Mouse (Mus musculus) frontal cortex, adult 2 months (tissue): Measurements from ENCODE around the gene Chtf18. TPM values are rescaled to one million over a fixed set of nuclear protein-coding genes. Genes with fewer than 3 reads are reported as not detected.

ENCODE experiments used
- DNase-seq, 2 experiments: peaks; one replicate each; pipeline ENCODE4 v3.0.0; 2022; ENCODE audit warnings: low spot score in 1 of 2; ENCODE audit errors: extremely low spot score in 1 of 2
- polyA plus RNA-seq: library from polyadenylated mRNA; depleted of rRNA; stranded (reverse); fragments of >200 nt; gene quantifications from 2 replicates; pipeline ENCODE4 v1.2.3, GENCODE M21; 2012; rRNA removed

Chtf18 gene
- polyA plus RNA-seq, 1 experiment, result 2.9 TPM

DNA sequence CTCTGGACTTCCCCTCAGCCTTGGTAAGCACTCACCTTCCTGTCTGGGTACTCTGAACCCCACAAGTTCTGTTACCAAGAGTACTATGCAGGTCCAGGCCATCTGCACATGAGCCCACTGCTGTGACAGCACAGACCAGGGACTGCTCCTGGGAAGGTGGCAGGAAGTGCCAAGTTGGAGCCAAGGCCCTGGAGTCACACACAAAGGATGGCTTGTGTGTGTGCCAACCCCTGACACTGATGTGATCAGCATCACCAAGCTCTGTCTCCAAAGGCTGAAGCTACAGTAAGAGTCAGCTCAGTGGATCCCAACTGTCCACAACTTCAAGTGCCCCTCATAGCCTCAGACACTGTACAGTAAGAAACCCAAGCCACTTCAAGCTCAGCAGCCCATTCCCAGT, 54.2 kb downstream of the Chtf18 start:
- DNase-seq, result no peak

Other genes starting within 250 kb of the Chtf18 start
- 0.08 and 0.11 TPM in 2 replicates for gene Sstr5, start 230.1 kb downstream of the Chtf18 start, polyA plus RNA-seq
- gene Sox8, start 156.7 kb downstream of the Chtf18 start, polyA plus RNA-seq, result 41.2 and 43.2 TPM in 2 replicates
- 17.1 and 18.3 TPM in 2 replicates for gene Lmf1, start 148.3 kb downstream of the Chtf18 start, polyA plus RNA-seq
- 330 and 335 TPM in 2 replicates for gene Gng13, start 10.2 kb downstream of the Chtf18 start, polyA plus RNA-seq
- gene Rpusd1, start 251 bp upstream of the Chtf18 start, polyA plus RNA-seq, result 98.8 and 117 TPM in 2 replicates
- gene Mslnl, start 8.6 kb upstream of the Chtf18 start, polyA plus RNA-seq, result 0.16 and 0.88 TPM in 2 replicates
- 2.9 and 3.0 TPM in 2 replicates for gene Msln, start 27.0 kb upstream of the Chtf18 start, polyA plus RNA-seq
- 35.9 and 38.5 TPM in 2 replicates for gene Narfl, start 46.4 kb upstream of the Chtf18 start, polyA plus RNA-seq
- gene Haghl, start 58.3 kb upstream of the Chtf18 start, polyA plus RNA-seq, result 223 and 246 TPM in 2 replicates
- 0.06 and 0.08 TPM in 2 replicates for gene Ccdc78, start 59.2 kb upstream of the Chtf18 start, polyA plus RNA-seq
- 158 and 169 TPM in 2 replicates for gene Fam173a, start 65.5 kb upstream of the Chtf18 start, polyA plus RNA-seq
- 1.4 and 2.0 TPM in 2 replicates for gene AC134908.4, start 68.2 kb upstream of the Chtf18 start, polyA plus RNA-seq
- gene Metrn, start 69.7 kb upstream of the Chtf18 start, polyA plus RNA-seq, result 159 and 186 TPM in 2 replicates
- gene Fbxl16, start 81.7 kb upstream of the Chtf18 start, polyA plus RNA-seq, result 604 and 691 TPM in 2 replicates
- 34.8 and 40.0 TPM in 2 replicates for gene Wdr24, start 96.2 kb upstream of the Chtf18 start, polyA plus RNA-seq
- gene Jmjd8, start 101.4 kb upstream of the Chtf18 start, polyA plus RNA-seq, result 65.0 and 65.6 TPM in 2 replicates
- 272 and 292 TPM in 2 replicates for gene Stub1, start 106.0 kb upstream of the Chtf18 start, polyA plus RNA-seq
- 106 and 111 TPM in 2 replicates for gene Rhbdl1, start 109.9 kb upstream of the Chtf18 start, polyA plus RNA-seq
- gene Gm20683, start 114.3 kb upstream of the Chtf18 start, polyA plus RNA-seq, result 41.5 and 43.1 TPM in 2 replicates
- 101 and 122 TPM in 2 replicates for gene Rhot2, start 117.4 kb upstream of the Chtf18 start, polyA plus RNA-seq
- gene Wdr90, start 134.1 kb upstream of the Chtf18 start, polyA plus RNA-seq, result 33.6 and 39.7 TPM in 2 replicates
- gene Mcrip2, start 141.3 kb upstream of the Chtf18 start, polyA plus RNA-seq, result 28.8 and 34.5 TPM in 2 replicates
- gene Mettl26, start 147.7 kb upstream of the Chtf18 start, polyA plus RNA-seq, result 74.9 and 79.9 TPM in 2 replicates
- gene Wfikkn1, start 153.4 kb upstream of the Chtf18 start, polyA plus RNA-seq, result 0.61 and 0.64 TPM in 2 replicates
- gene Rab40c, start 192.3 kb upstream of the Chtf18 start, polyA plus RNA-seq, result 63.6 and 75.2 TPM in 2 replicates
- gene Pigq, start 217.5 kb upstream of the Chtf18 start, polyA plus RNA-seq, result 141 and 146 TPM in 2 replicates
- 0.30 and 1.0 TPM in 2 replicates for gene Nhlrc4, start 217.5 kb upstream of the Chtf18 start, polyA plus RNA-seq
- gene A930017K11Rik, start 225.1 kb upstream of the Chtf18 start, polyA plus RNA-seq, result 0.40 and 0.54 TPM in 2 replicates